Mouse (Mus musculus) midbrain, embryonic 11.5 days (tissue): Measurements from ENCODE around the gene Dpy19l3. TPM values are rescaled to one million over a fixed set of nuclear protein-coding genes. Genes with fewer than 3 reads are reported as not detected.

Source experiments
- ATAC-seq: fragments of 200-750 bp; cut with Nextera tagmentation; 2 replicates; pipeline ENCODE4 v1.8.0; 2017; ENCODE audit warnings: moderate TSS enrichment, moderate library complexity; ENCODE audit not compliant: low FRiP score
- DNase-seq: peaks from one replicate; pipeline ENCODE4 v3.0.0; 2015; ENCODE audit warnings: low spot score; ENCODE audit errors: missing footprints
- H3K27ac ChIP-seq: fragments of 300-500 bp; sonication (generic); 2 replicates; pipeline ENCODE4 v1.5.1; 2014; ENCODE audit warnings: low read depth, low read length
- H3K27me3 ChIP-seq: fragments of 300-500 bp; sonication (generic); 2 replicates; pipeline ENCODE4 v1.6.1; 2014; ENCODE audit warnings: mild to moderate bottlenecking, low read length, moderate library complexity, mixed read lengths; ENCODE audit not compliant: control insufficient read depth, insufficient read depth
- H3K36me3 ChIP-seq: fragments of 300-500 bp; sonication (generic); 2 replicates; pipeline ENCODE4 v1.6.1; 2014; ENCODE audit warnings: mild to moderate bottlenecking, low read length, moderate library complexity, mixed read lengths; ENCODE audit not compliant: control insufficient read depth, insufficient read depth
- H3K4me1 ChIP-seq: fragments of 300-500 bp; sonication (generic); 2 replicates; pipeline ENCODE4 v1.6.1; 2014; ENCODE audit warnings: low read length; ENCODE audit not compliant: control insufficient read depth, insufficient read depth
- H3K4me2 ChIP-seq: fragments of 300-500 bp; sonication (generic); 2 replicates; pipeline ENCODE4 v1.6.1; 2014; ENCODE audit warnings: mild to moderate bottlenecking, moderate library complexity
- H3K4me3 ChIP-seq: fragments of 300-500 bp; sonication (generic); 2 replicates; pipeline ENCODE4 v1.5.1; 2014; ENCODE audit warnings: low read depth, low read length
- H3K9ac ChIP-seq: fragments of 300-500 bp; sonication (generic); 2 replicates; pipeline ENCODE4 v1.6.1; 2014; ENCODE audit warnings: low read length
- H3K9me3 ChIP-seq: fragments of 300-500 bp; sonication (generic); 2 replicates; pipeline ENCODE4 v1.6.1; 2016; ENCODE audit warnings: low read length; ENCODE audit not compliant: control insufficient read depth
- whole genome bisulfite sequencing: fragments of 180-500 bp; shearing (Covaris S2); extraction: QIAGEN DNeasy Blood & Tissue Kit; methylation state at CpG from one replicate; pipeline ENCODE4 v1.1.7; 2014; 5-methylcytosine and 5-hydroxymethylcytosine counted together
- polyA plus RNA-seq: library from polyadenylated mRNA; unstranded; fragments of >200 nt; fragmentation: Nextera tagmentation; extraction: Ambion mirVana; gene quantifications from 2 replicates; pipeline ENCODE4 v1.2.1, GENCODE M21; 2014

The Dpy19l3 gene
- polyA plus RNA-seq, 1 experiment from 2014 or later, result 37.2 TPM

GRCm38 (mm10) chr7:35785579-35785978, 31.3 kb upstream of the Dpy19l3 start:
- H3K9me3 ChIP-seq, result no peaks in the 10 kb centered on the region
- ATAC-seq (no peak), DNase-seq (no peak)
- H3K4me2 ChIP-seq, result no peak overlapping the region
- H3K4me3 ChIP-seq, result no peak overlapping the region
- 90% methylated on average over 4 of the region's 4 CpGs for WGBS
- no peak overlapping the region for H3K9ac ChIP-seq
- no peaks in the 10 kb centered on the region for H3K27me3 ChIP-seq
- no peaks in the 10 kb centered on the region for H3K4me1 ChIP-seq
- peaks cover 12% of the 10 kb centered on the region; the same call in 1 of the 2 replicates for H3K36me3 ChIP-seq
- no peak overlapping the region for H3K27ac ChIP-seq

- no peaks in the 10 kb centered on the region for H3K9me3 ChIP-seq
- no peak overlapping the region for H3K4me3 ChIP-seq
- DNase-seq, result no peak
- no peaks in the 10 kb centered on the region for H3K27me3 ChIP-seq
- no peak overlapping the region for H3K4me2 ChIP-seq
- H3K4me1 ChIP-seq, result no peaks in the 10 kb centered on the region
- ATAC-seq, result no peak
- peaks cover 19% of the 10 kb centered on the region; the same call in 1 of the 2 replicates for H3K36me3 ChIP-seq
- H3K9ac ChIP-seq, result no peak overlapping the region
- H3K27ac ChIP-seq, result no peak overlapping the region
These were observed 28.0 kb upstream of the Dpy19l3 start for GRCm38 (mm10) chr7:35782252-35782651.

DNA sequence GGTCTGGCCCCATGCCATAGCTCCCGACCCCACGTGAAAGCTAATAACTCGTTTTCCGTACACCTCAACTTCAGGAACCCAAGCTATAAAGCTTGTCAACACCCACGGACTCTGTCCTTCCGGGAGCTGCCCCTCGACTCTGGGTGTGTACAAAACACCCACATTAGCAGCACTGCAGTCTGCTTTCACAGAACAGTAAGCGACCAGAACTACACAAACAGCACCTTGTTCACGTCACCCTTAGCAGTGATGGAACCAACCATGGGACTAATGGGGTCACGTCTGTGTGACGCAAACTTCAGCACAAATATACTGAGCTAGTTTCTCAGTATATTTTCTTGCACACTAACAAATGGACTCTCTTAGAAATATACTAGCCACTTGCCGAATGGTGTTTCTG, 19.9 kb upstream of the Dpy19l3 start:
- DNase-seq (no peak), ATAC-seq (no peak)
- no peak overlapping the region for H3K27ac ChIP-seq
- 89% methylated on average over 12 of the region's 12 CpGs for WGBS
- peaks cover 30% of the 10 kb centered on the region; the same call in 1 of the 2 replicates for H3K36me3 ChIP-seq
- H3K9ac ChIP-seq, result no peak overlapping the region
- no peaks in the 10 kb centered on the region for H3K27me3 ChIP-seq
- no peaks in the 10 kb centered on the region for H3K9me3 ChIP-seq
- no peaks in the 10 kb centered on the region for H3K4me1 ChIP-seq
- H3K4me3 ChIP-seq, result no peak overlapping the region
- no peak overlapping the region for H3K4me2 ChIP-seq

GRCm38 (mm10) chr7:35772347-35772746, 18.1 kb upstream of the Dpy19l3 start:
- Histone ChIP-seq H3K27me3 (no peaks in the 10 kb centered on the region), H3K9me3 (no peaks in the 10 kb centered on the region), H3K4me1 (no peaks in the 10 kb centered on the region), H3K4me3 (no peak overlapping the region), H3K27ac (no peak overlapping the region), H3K4me2 (no peak overlapping the region), H3K9ac (no peak overlapping the region), H3K36me3 (peaks cover 20% of the 10 kb centered on the region; the same call in 1 of the 2 replicates)
- ATAC-seq (no peak), DNase-seq (no peak)
- WGBS, result 91% methylated on average over 8 of the region's 8 CpGs

DNA sequence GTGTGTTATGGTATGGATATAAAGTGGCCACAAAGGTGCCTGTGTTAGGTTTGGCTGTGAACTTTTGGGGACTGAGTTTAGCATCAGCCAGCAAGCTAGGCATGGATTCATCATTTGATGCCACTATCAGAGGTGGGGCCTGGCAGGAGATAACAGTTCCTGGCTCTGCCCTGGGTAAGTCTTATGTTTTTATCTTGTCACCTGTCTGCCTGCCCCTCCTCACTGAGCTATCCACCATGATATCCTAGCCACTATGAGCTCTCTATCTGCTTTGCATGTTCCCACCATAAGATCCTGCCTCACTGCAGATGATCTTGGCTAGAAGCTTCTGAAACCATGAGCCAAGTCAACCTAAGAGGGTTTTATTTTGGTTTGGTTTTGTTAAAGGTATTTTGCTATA, 16.9 kb upstream of the Dpy19l3 start:
- ATAC-seq (no peak), DNase-seq (no peak)
- Histone ChIP-seq H3K27me3 (no peaks in the 10 kb centered on the region), H3K27ac (no peak overlapping the region), H3K4me2 (no peak overlapping the region), H3K4me3 (no peak overlapping the region), H3K4me1 (no peaks in the 10 kb centered on the region), H3K9ac (no peak overlapping the region), H3K9me3 (no peaks in the 10 kb centered on the region), H3K36me3 (peaks cover 20% of the 10 kb centered on the region; the same call in 1 of the 2 replicates)

GRCm38 (mm10) chr7:35770122-35770521, 15.9 kb upstream of the Dpy19l3 start:
- H3K36me3 ChIP-seq, result peaks cover 15% of the 10 kb centered on the region; the same call in 1 of the 2 replicates
- H3K4me3 ChIP-seq, result no peak overlapping the region
- no peak for DNase-seq
- no peaks in the 10 kb centered on the region for H3K27me3 ChIP-seq
- no peaks in the 10 kb centered on the region for H3K9me3 ChIP-seq
- no peak overlapping the region for H3K9ac ChIP-seq
- WGBS, result 91% methylated on average over 7 of the region's 7 CpGs
- no peak for ATAC-seq
- H3K4me2 ChIP-seq, result no peak overlapping the region
- no peaks in the 10 kb centered on the region for H3K4me1 ChIP-seq
- H3K27ac ChIP-seq, result no peak overlapping the region

- no peaks in the 10 kb centered on the region for H3K27me3 ChIP-seq
- H3K4me3 ChIP-seq, result no peak overlapping the region
- ATAC-seq (no peak), DNase-seq (no peak)
- H3K9ac ChIP-seq, result no peak overlapping the region
- H3K4me1 ChIP-seq, result no peaks in the 10 kb centered on the region
- no peak overlapping the region for H3K4me2 ChIP-seq
- H3K36me3 ChIP-seq, result no peaks in the 10 kb centered on the region
- WGBS, result 92% methylated on average over 11 of the region's 11 CpGs
- H3K27ac ChIP-seq, result no peak overlapping the region
- no peaks in the 10 kb centered on the region for H3K9me3 ChIP-seq
These were observed 10.2 kb upstream of the Dpy19l3 start for GRCm38 (mm10) chr7:35764461-35764860.

GRCm38 (mm10) chr7:35761801-35762200, 7.5 kb upstream of the Dpy19l3 start:
- Histone ChIP-seq H3K4me1 (no peaks in the 10 kb centered on the region), H3K9me3 (no peaks in the 10 kb centered on the region), H3K27me3 (no peaks in the 10 kb centered on the region), H3K27ac (no peak overlapping the region), H3K4me3 (no peak overlapping the region), H3K9ac (no peak overlapping the region), H3K36me3 (no peaks in the 10 kb centered on the region), H3K4me2 (no peak overlapping the region)
- DNase-seq (no peak), ATAC-seq (no peak)
- WGBS, result 70% methylated on average over 5 of the region's 5 CpGs

GRCm38 (mm10) chr7:35759602-35760001, 5.3 kb upstream of the Dpy19l3 start:
- H3K4me2 ChIP-seq, result no peak overlapping the region
- H3K27me3 ChIP-seq, result no peaks in the 10 kb centered on the region
- 23% methylated on average over 2 of the region's 2 CpGs for WGBS
- no peak overlapping the region for H3K27ac ChIP-seq
- H3K9ac ChIP-seq, result no peak overlapping the region
- no peak overlapping the region for H3K4me3 ChIP-seq
- H3K4me1 ChIP-seq, result no peaks in the 10 kb centered on the region
- no peak for DNase-seq
- no peaks in the 10 kb centered on the region for H3K36me3 ChIP-seq
- ATAC-seq, result no peak
- no peaks in the 10 kb centered on the region for H3K9me3 ChIP-seq
